7 mouse cellular contexts compared by ENCODE assay signal in the genomic region with DNA sequence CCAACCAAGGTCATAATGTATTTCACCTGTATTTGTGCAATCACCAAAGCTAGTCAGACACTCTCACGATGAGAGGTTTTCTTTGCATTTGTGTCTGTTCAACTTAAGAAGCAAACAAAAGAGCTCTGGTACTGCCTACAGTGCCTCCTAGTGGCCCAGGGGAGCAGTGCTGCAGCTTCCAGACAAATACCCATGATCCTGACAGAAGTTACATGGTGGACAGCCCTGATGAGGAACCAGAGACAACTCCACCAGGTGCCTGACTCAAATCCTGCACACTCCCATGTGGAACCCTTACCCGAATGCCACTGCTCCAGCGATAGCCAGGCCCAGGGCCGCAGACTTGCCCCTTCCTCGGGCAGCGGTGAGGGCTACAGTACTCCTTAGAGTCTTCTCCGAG. TPM values are rescaled to one million over a fixed set of nuclear protein-coding genes. Genes with fewer than 3 reads are reported as not detected.
DNase-seq lines count a peak whose midpoint lies in the region; ATAC-seq and TF ChIP-seq lines count a peak whose summit lies in the region.

No protein-coding gene starts in this region.

- no peaks in the 10 kb centered on the region for H3K4me1 ChIP-seq in bone marrow, adult 2 months (ENCODE audit: control insufficient read depth, insufficient read depth, low read length)
- no peaks in the 10 kb centered on the region for H3K4me1 ChIP-seq in embryonic facial prominence, embryonic 11.5 days (ENCODE audit: control insufficient read depth, insufficient read depth, low read length)
- H3K4me1 ChIP-seq in liver, embryonic 13.5 days (replicated peaks), result peaks cover 8% of the 10 kb centered on the region

- WGBS in bone marrow, adult 2 months, result 78% methylated on average over 7 of the region's 7 CpGs
- 84% methylated on average over 7 of the region's 7 CpGs for WGBS in embryonic facial prominence, embryonic 11.5 days
- WGBS in liver, embryonic 13.5 days (ENCODE audit: insufficient replicate concordance), result 80% methylated on average over 7 of the region's 7 CpGs

- ATAC-seq in embryonic facial prominence, embryonic 11.5 days (replicated peaks; ENCODE audit: insufficient number of reproducible peaks, low FRiP score, low TSS enrichment, low read depth), result no peak
- ATAC-seq in liver, embryonic 13.5 days (ENCODE audit: low read depth), result no peak

- H3K9me3 ChIP-seq in embryonic facial prominence, embryonic 11.5 days (replicated peaks; ENCODE audit: control insufficient read depth, low read length), result no peaks in the 10 kb centered on the region
- H3K9me3 ChIP-seq in liver, embryonic 13.5 days (replicated peaks), result no peaks in the 10 kb centered on the region

- H3K27ac ChIP-seq in bone marrow, adult 2 months (ENCODE audit: control insufficient read depth, insufficient read depth, low read depth, low read length, poor library complexity), result no peak overlapping the region
- no peak overlapping the region for H3K27ac ChIP-seq in embryonic facial prominence, embryonic 11.5 days (replicated peaks; ENCODE audit: low read depth, low read length)
- H3K27ac ChIP-seq in liver, embryonic 13.5 days, result no peak overlapping the region

- TF ChIP-seq POLR2A in bone marrow, adult 2 months (IDR thresholded peaks at IDR 0.05; ENCODE audit: borderline replicate concordance, control insufficient read depth, low read depth, low read length), result no peak

- H3K79me2 ChIP-seq in C2C12 (ENCODE audit: control insufficient read depth, insufficient read depth), result no peaks in the 10 kb centered on the region

- peaks cover 93% of the 10 kb centered on the region for H3K36me3 ChIP-seq in C2C12 (ENCODE audit: control insufficient read depth, insufficient read depth)
- H3K36me3 ChIP-seq in embryonic facial prominence, embryonic 11.5 days (replicated peaks; ENCODE audit: control insufficient read depth, insufficient read depth, low read depth, low read length), result no peaks in the 10 kb centered on the region
- peaks cover 90% of the 10 kb centered on the region for H3K36me3 ChIP-seq in liver, embryonic 13.5 days

- no peak overlapping the region for H3K9ac ChIP-seq in embryonic facial prominence, embryonic 11.5 days (replicated peaks; ENCODE audit: low read length)
- no peak overlapping the region for H3K9ac ChIP-seq in liver, embryonic 13.5 days

- H3K4me3 ChIP-seq in C2C12 (ENCODE audit: insufficient read depth, poor library complexity, severe bottlenecking), result no peak overlapping the region
- no peak overlapping the region for H3K4me3 ChIP-seq in bone marrow, adult 2 months (replicated peaks; ENCODE audit: control insufficient read depth, low read depth, low read length)
- H3K4me3 ChIP-seq in embryonic facial prominence, embryonic 11.5 days (ENCODE audit: low read depth, low read length), result no peak overlapping the region
- H3K4me3 ChIP-seq in liver, embryonic 13.5 days (replicated peaks), result no peak overlapping the region

- no peaks in the 10 kb centered on the region for H3K79me3 ChIP-seq in C2C12 (ENCODE audit: low read depth)

- peak; percentile 59 for DNase-seq in 416B (ENCODE audit: low read depth)
- peak; percentile 81 for DNase-seq in embryonic facial prominence, embryonic 11.5 days (ENCODE audit: low spot score)
- peak; percentile 83 for DNase-seq in induced T-regulatory cell, adult 2 months (ENCODE audit: low read depth)
- peak; percentile 35 for DNase-seq in liver, embryonic 13.5 days
- peak; percentile 85 for DNase-seq in retina, embryonic 14.5 days (ENCODE audit: low spot score)

- no peak overlapping the region for H3ac ChIP-seq in C2C12 (ENCODE audit: control insufficient read depth, insufficient read length, low read depth)

- TF ChIP-seq CTCF in C2C12 (IDR thresholded peaks at IDR 0.05; ENCODE audit: control insufficient read depth, insufficient read depth, insufficient read length), result peak; percentile 49
- peak; percentile 84 for TF ChIP-seq CTCF in bone marrow, adult 2 months (IDR thresholded peaks at IDR 0.05; ENCODE audit: control insufficient read depth, insufficient read depth, low read length)

- H3K4me2 ChIP-seq in embryonic facial prominence, embryonic 11.5 days (ENCODE audit: low read depth, low read length), result no peak overlapping the region
- no peak overlapping the region for H3K4me2 ChIP-seq in liver, embryonic 13.5 days

- H3K27me3 ChIP-seq in C2C12 (ENCODE audit: control insufficient read depth, insufficient read depth, insufficient read length), result no peaks in the 10 kb centered on the region
- H3K27me3 ChIP-seq in embryonic facial prominence, embryonic 11.5 days (ENCODE audit: control insufficient read depth, insufficient read depth, low read length), result no peaks in the 10 kb centered on the region
- H3K27me3 ChIP-seq in liver, embryonic 13.5 days, result no peaks in the 10 kb centered on the region

TF ChIP-seq in C2C12, 6 proteins besides CTCF, POLR2A, EP300 and RAD21:
- TF ChIP-seq USF1 (IDR thresholded peaks at IDR 0.05; ENCODE audit: low read depth) (no peak), MYOD1 (IDR thresholded peaks at IDR 0.05; ENCODE audit: control insufficient read depth, insufficient read length, low read depth) (no peak), MAX (IDR thresholded peaks at IDR 0.05) (no peak)
TF ChIP-seq in C2C12: peak in this region for 0.

RNA-seq across cellular contexts. Expression of gene Nat10, which starts 17.1 kb away (rescaled TPM):
- polyA plus RNA-seq in C2C12 (2012; fragmentation: generic; extraction: Trizol), result 28.0 TPM
- 13.2 and 22.8 TPM in 2 replicates for polyA plus RNA-seq in bone marrow, adult 2 months (2011; ENCODE audit: insufficient read depth, insufficient read length, low replicate concordance, missing spikeins)
- 20.8 and 23.9 TPM in 2 replicates for polyA plus RNA-seq in embryonic facial prominence, embryonic 11.5 days (2014; fragmentation: Nextera tagmentation; extraction: Ambion mirVana)
- 20.7 and 24.2 TPM in 2 replicates for polyA plus RNA-seq in liver, embryonic 13.5 days (2015; fragmentation: Nextera tagmentation; extraction: Ambion mirVana)

RNA-seq across cellular contexts. Expression of gene Caprin1, which starts 53.5 kb away (rescaled TPM):
- 161 TPM for polyA plus RNA-seq in C2C12 (2012; fragmentation: generic; extraction: Trizol)
- polyA plus RNA-seq in bone marrow, adult 2 months (2011; ENCODE audit: insufficient read depth, insufficient read length, low replicate concordance, missing spikeins), result 61.4 and 116 TPM in 2 replicates
- polyA plus RNA-seq in embryonic facial prominence, embryonic 11.5 days (2014; fragmentation: Nextera tagmentation; extraction: Ambion mirVana), result 622 and 665 TPM in 2 replicates
- 134 and 178 TPM in 2 replicates for polyA plus RNA-seq in liver, embryonic 13.5 days (2015; fragmentation: Nextera tagmentation; extraction: Ambion mirVana)

Comparison
In these comparisons a context has a peak if more than half of its experiments do, and no peak if none do; other contexts are left out.
1. DNase-seq: peak in every context shown above with its lines; median percentile 85 in retina, embryonic 14.5 days; 83 in induced T-regulatory cell, adult 2 months; 81 in embryonic facial prominence, embryonic 11.5 days; 59 in 416B; 35 in liver, embryonic 13.5 days.